Mouse (Mus musculus): Measurements from ENCODE around the gene Noxo1.
"Not testable (repeated sequence)": the region's sequence is repeated elsewhere in the genome, so short reads cannot be mapped to it uniquely, and the experiment has no call there.

DNA sequence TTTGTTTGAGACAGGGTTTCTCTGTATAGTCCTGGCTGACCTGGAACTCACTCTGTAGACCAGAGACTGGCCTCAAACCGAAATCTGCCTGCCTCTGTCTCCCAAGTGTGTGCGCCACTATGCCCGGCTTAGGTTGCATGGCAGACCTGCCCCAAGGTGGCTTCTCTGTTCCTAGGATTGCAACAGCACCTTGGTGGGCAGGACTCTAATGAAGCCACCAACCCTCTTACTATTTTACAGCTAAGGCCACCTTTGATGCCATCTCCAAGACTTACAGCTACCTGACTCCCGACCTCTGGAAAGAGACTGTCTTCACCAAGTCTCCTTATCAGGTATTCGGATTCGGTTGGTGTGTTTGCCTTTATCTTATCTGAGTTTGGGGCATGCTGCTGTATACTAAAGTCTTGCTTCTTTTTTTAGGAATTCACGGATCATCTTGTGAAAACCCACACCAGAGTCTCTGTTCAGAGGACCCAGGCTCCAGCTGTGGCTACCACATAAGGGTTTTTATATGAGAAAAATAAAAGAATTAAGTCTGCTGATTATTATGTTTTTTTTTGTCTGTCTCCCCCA lies 25.4 kb downstream of the Noxo1 start:
- not testable (repeated sequence) for TF ChIP-seq CTCF (IDR thresholded peaks at IDR 0.05; ENCODE audit: borderline replicate concordance, control insufficient read depth, extremely low read depth, insufficient read depth, low read length, poor library complexity); POLR2A (IDR thresholded peaks at IDR 0.05; ENCODE audit: control insufficient read depth, extremely low read depth, insufficient read depth, low read length, poor library complexity)
